Mouse (Mus musculus): ENCODE data around the gene Zglp1. TPM values are rescaled to one million over a fixed set of nuclear protein-coding genes. Genes with fewer than 3 reads are reported as not detected.
A peak's percentile ranks its signal among the peaks of the same experiment; 100 is the strongest.

The Zglp1 gene
- polyA plus RNA-seq, 1 experiment from 2014 or later: not detected

GRCm38 (mm10) chr9:21032491-21032890 is 34.4 kb downstream of the Zglp1 start:
- no peaks in the 10 kb centered on the region for H3K36me3 ChIP-seq (ENCODE audit: control insufficient read depth, insufficient read depth)
- H3K4me2 ChIP-seq (ENCODE audit: low read depth, low read length): peak overlapping the region; percentile 99
- no peak for ATAC-seq (ENCODE audit: low read depth)
- peaks cover 58% of the 10 kb centered on the region for H3K27me3 ChIP-seq (ENCODE audit: control insufficient read depth, insufficient read depth, low read depth, low read length)
- peaks cover 57% of the 10 kb centered on the region for H3K4me1 ChIP-seq (ENCODE audit: control insufficient read depth, low read depth, low read length)
- 1% methylated on average over 7 of the region's 7 CpGs for WGBS (ENCODE audit: insufficient replicate concordance)
- no peaks in the 10 kb centered on the region for H3K9me3 ChIP-seq (replicated peaks; ENCODE audit: control insufficient read depth, low read length)
- H3K9ac ChIP-seq (ENCODE audit: low read depth, low read length): peak overlapping the region; percentile 66
- peak overlapping the region; percentile 76 for H3K4me3 ChIP-seq (ENCODE audit: low read depth, low read length)
- H3K27ac ChIP-seq (ENCODE audit: low read length): no peak overlapping the region

DNA sequence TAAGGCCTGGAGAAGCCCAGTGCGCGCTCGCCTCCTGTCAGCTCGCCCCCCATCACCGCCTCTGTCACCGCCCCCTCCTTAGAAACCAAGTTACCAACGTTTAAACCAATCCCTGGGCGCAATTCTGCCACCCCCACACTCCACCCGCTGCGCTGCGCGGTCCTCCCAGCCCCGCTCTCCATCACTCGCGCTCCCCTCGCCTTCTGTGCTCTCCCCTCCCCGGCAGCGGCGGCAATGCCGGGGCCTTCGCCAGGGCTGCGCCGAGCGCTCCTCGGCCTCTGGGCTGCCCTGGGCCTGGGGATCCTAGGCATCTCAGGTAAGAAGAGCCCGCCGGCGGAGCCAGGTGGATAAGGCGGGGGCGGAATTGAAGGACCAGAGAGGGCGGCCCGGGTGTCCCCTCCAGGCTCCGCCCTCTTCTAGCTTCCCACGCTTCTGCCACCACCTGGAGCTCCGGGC is 35.0 kb downstream of the Zglp1 start, which contains the start of gene Icam5:
Gene Icam5, plus strand, starts transcription at position 178 of the 456 bp plus-strand sequence.
- Histone ChIP-seq H3K9me3 (replicated peaks; ENCODE audit: control insufficient read depth, low read length) (no peaks in the 10 kb centered on the region), H3K27ac (ENCODE audit: low read length) (peak within 1 kb of the TSS; percentile 91), H3K4me2 (ENCODE audit: low read depth, low read length) (peak within 1 kb of the TSS; percentile 99), H3K36me3 (ENCODE audit: control insufficient read depth, insufficient read depth) (no peaks in the 10 kb centered on the region), H3K4me1 (ENCODE audit: control insufficient read depth, low read depth, low read length) (peaks cover 56% of the 10 kb centered on the region), H3K4me3 (ENCODE audit: low read depth, low read length) (peak within 1 kb of the TSS; percentile 76), H3K9ac (ENCODE audit: low read depth, low read length) (peak within 1 kb of the TSS; percentile 66), H3K27me3 (ENCODE audit: control insufficient read depth, insufficient read depth, low read depth, low read length) (peaks cover 52% of the 10 kb centered on the region)
- WGBS (ENCODE audit: insufficient replicate concordance): under 1% methylated on average over 35 of the region's 35 CpGs
- no peak for ATAC-seq (ENCODE audit: low read depth)

DNA sequence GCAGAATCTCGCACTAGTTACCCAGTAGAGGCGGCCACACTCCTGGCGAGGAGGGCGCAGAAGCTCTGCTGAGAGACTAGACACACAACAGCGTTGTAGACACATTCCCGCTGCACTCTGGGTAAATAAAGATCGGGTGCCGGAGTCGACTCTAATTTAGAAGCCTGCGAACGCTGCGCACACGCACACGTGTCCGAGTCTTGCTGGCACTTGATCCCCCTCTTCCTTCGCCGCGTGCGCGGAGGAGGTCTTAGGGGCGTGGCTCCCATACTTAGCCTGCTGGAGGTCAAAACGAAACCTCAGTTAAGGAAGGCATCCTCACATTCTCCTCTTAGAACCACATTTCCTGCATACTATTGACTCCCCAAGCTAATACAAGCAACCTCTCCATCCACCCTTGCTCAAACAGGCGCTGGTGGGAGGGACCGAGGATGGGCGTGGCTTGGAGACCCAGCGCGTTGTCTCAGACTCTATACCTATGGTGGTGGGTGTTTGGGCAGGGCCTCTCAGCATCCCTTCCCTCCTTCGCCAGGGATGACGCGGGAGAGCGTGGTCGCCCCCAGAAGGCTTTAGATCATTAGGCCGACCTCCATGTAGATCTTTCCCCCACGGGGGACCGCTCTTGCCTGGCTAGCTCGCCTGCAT is 35.5 kb downstream of the Zglp1 start:
- under 1% methylated on average over 36 of the region's 36 CpGs for WGBS (ENCODE audit: insufficient replicate concordance)
- H3K4me2 ChIP-seq (ENCODE audit: low read depth, low read length): peak overlapping the region; percentile 99
- peaks cover 47% of the 10 kb centered on the region for H3K27me3 ChIP-seq (ENCODE audit: control insufficient read depth, insufficient read depth, low read depth, low read length)
- H3K4me1 ChIP-seq (ENCODE audit: control insufficient read depth, low read depth, low read length): peaks cover 56% of the 10 kb centered on the region
- H3K36me3 ChIP-seq (ENCODE audit: control insufficient read depth, insufficient read depth): no peaks in the 10 kb centered on the region
- ATAC-seq (ENCODE audit: low read depth): no peak
- no peaks in the 10 kb centered on the region for H3K9me3 ChIP-seq (replicated peaks; ENCODE audit: control insufficient read depth, low read length)
- H3K27ac ChIP-seq (ENCODE audit: low read length): peak overlapping the region; percentile 91
- peak overlapping the region; percentile 66 for H3K9ac ChIP-seq (ENCODE audit: low read depth, low read length)
- peak overlapping the region; percentile 76 for H3K4me3 ChIP-seq (ENCODE audit: low read depth, low read length)

GRCm38 (mm10) chr9:21030781-21031250 is 36.1 kb downstream of the Zglp1 start:
- WGBS (ENCODE audit: insufficient replicate concordance): under 1% methylated on average over 13 of the region's 13 CpGs
- peak; percentile 69 for ATAC-seq (ENCODE audit: low read depth)

DNA sequence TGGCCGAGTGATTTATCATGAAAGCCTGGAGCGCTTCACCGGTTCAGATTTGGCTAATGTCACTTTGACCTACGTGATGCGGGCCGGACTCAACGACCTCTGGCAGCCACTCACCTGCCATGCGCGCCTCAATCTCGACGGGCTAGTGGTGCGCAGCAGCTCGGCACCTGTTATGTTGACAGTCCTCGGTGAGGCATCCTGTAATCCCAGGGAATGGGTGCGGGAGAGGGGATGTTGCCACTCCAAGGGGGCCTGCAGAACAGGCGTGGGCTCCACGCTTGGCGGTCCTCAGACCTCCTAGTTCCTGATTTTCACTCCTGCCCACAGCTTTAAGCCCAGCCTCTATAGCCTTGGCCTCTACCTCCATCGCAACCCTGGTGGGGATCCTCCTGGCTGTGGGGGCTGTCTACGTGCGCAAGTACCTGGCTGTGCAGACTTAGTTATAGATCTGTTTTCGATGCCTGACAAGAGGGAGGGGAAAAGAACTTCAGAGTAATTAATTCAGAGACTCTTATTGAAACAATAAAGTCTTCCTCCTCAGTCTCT is 36.8 kb downstream of the Zglp1 start:
- Histone ChIP-seq H3K4me1 (ENCODE audit: control insufficient read depth, low read depth, low read length) (peaks cover 56% of the 10 kb centered on the region), H3K27me3 (ENCODE audit: control insufficient read depth, insufficient read depth, low read depth, low read length) (peaks cover 34% of the 10 kb centered on the region), H3K9ac (ENCODE audit: low read depth, low read length) (peak overlapping the region; percentile 92), H3K36me3 (ENCODE audit: control insufficient read depth, insufficient read depth) (no peaks in the 10 kb centered on the region), H3K4me2 (ENCODE audit: low read depth, low read length) (peak overlapping the region; percentile 99), H3K9me3 (replicated peaks; ENCODE audit: control insufficient read depth, low read length) (no peaks in the 10 kb centered on the region), H3K27ac (ENCODE audit: low read length) (peak overlapping the region; percentile 96), H3K4me3 (ENCODE audit: low read depth, low read length) (peak overlapping the region; percentile 76)
- 11% methylated on average over 22 of the region's 22 CpGs for WGBS (ENCODE audit: insufficient replicate concordance)
- no peak for ATAC-seq (ENCODE audit: low read depth)

More at GRCm38 (mm10) chr9:21030781-21031250, 36.1 kb downstream of the Zglp1 start:
- peaks cover 56% of the 10 kb centered on the region for H3K4me1 ChIP-seq (ENCODE audit: control insufficient read depth, low read depth, low read length)
- H3K9ac ChIP-seq (ENCODE audit: low read depth, low read length): peak overlapping the region; percentile 92
- no peaks in the 10 kb centered on the region for H3K9me3 ChIP-seq (replicated peaks; ENCODE audit: control insufficient read depth, low read length)
- H3K4me3 ChIP-seq (ENCODE audit: low read depth, low read length): peak overlapping the region; percentile 76
- H3K27me3 ChIP-seq (ENCODE audit: control insufficient read depth, insufficient read depth, low read depth, low read length): peaks cover 41% of the 10 kb centered on the region
- peak overlapping the region; percentile 96 for H3K27ac ChIP-seq (ENCODE audit: low read length)
- H3K4me2 ChIP-seq (ENCODE audit: low read depth, low read length): peak overlapping the region; percentile 99
- H3K36me3 ChIP-seq (ENCODE audit: control insufficient read depth, insufficient read depth): no peaks in the 10 kb centered on the region

- peak within 1 kb of the TSS; percentile 96 for H3K27ac ChIP-seq (ENCODE audit: low read length)
- WGBS (ENCODE audit: insufficient replicate concordance): under 1% methylated on average over 37 of the region's 37 CpGs
- H3K9ac ChIP-seq (ENCODE audit: low read depth, low read length): peak within 1 kb of the TSS; percentile 92
Measured at GRCm38 (mm10) chr9:21029291-21030054, 37.4 kb downstream of the Zglp1 start, which contains the start of gene Icam4. Gene Icam4 (plus strand): TSS chr9:21029373.

DNA sequence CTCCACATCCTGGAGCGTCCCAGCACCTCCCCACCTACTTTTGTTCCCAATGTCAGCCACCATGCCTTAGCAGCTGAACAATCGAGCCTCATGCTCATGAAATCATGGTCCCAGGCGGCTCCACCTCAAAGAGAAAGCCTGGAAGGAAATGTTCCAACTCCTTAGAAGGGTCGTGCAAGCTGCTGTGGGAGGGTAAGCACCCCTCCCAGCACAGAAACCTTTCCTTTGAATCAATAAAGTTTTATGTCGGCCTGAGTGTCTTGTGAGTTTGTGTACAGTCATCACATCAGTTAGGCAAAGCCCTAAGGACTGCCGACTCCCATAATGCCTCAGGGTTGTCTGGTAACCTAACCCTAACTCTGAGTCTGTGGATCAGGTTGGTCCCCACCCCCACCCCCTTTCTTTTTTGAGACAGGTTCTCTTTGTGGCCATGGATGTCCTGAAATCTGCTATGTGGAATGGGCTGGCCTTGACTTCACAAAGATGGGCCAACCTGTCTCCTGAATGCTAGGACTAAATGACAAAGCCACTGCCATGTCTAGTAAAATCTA is 38.3 kb downstream of the Zglp1 start:
- Histone ChIP-seq H3K4me3 (ENCODE audit: low read depth, low read length) (peak overlapping the region; percentile 76), H3K9me3 (replicated peaks; ENCODE audit: control insufficient read depth, low read length) (no peaks in the 10 kb centered on the region), H3K36me3 (ENCODE audit: control insufficient read depth, insufficient read depth) (no peaks in the 10 kb centered on the region), H3K27ac (ENCODE audit: low read length) (peak overlapping the region; percentile 96), H3K4me2 (ENCODE audit: low read depth, low read length) (peak overlapping the region; percentile 99), H3K4me1 (ENCODE audit: control insufficient read depth, low read depth, low read length) (peaks cover 52% of the 10 kb centered on the region), H3K9ac (ENCODE audit: low read depth, low read length) (peak overlapping the region; percentile 92), H3K27me3 (ENCODE audit: control insufficient read depth, insufficient read depth, low read depth, low read length) (peaks cover 20% of the 10 kb centered on the region)
- ATAC-seq (ENCODE audit: low read depth): no peak
- 38% methylated on average over 6 of the region's 6 CpGs for WGBS (ENCODE audit: insufficient replicate concordance)

More at GRCm38 (mm10) chr9:21029291-21030054, 37.4 kb downstream of the Zglp1 start, which contains the start of gene Icam4:
- no peaks in the 10 kb centered on the region for H3K36me3 ChIP-seq (ENCODE audit: control insufficient read depth, insufficient read depth)
- no peaks in the 10 kb centered on the region for H3K9me3 ChIP-seq (replicated peaks; ENCODE audit: control insufficient read depth, low read length)
- peaks cover 28% of the 10 kb centered on the region for H3K27me3 ChIP-seq (ENCODE audit: control insufficient read depth, insufficient read depth, low read depth, low read length)
- H3K4me1 ChIP-seq (ENCODE audit: control insufficient read depth, low read depth, low read length): peaks cover 53% of the 10 kb centered on the region
- peak within 1 kb of the TSS; percentile 99 for H3K4me2 ChIP-seq (ENCODE audit: low read depth, low read length)
- peak within 1 kb of the TSS; percentile 76 for H3K4me3 ChIP-seq (ENCODE audit: low read depth, low read length)
- peak; percentile 82 for ATAC-seq (ENCODE audit: low read depth)

DNA sequence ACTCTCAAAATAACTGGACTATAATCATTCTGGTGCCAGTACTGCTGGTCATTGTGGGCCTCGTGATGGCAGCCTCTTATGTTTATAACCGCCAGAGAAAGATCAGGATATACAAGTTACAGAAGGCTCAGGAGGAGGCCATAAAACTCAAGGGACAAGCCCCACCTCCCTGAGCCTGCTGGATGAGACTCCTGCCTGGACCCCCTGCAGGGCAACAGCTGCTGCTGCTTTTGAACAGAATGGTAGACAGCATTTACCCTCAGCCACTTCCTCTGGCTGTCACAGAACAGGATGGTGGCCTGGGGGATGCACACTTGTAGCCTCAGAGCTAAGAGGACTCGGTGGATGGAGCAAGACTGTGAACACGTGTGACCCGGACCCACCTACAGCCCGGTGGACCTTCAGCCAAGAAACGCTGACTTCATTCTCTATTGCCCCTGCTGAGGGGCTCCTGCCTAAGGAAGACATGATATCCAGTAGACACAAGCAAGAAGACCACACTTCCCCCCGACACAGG is 39.1 kb downstream of the Zglp1 start:
- H3K4me3 ChIP-seq (ENCODE audit: low read depth, low read length): no peak overlapping the region
- no peaks in the 10 kb centered on the region for H3K9me3 ChIP-seq (replicated peaks; ENCODE audit: control insufficient read depth, low read length)
- H3K4me1 ChIP-seq (ENCODE audit: control insufficient read depth, low read depth, low read length): peaks cover 44% of the 10 kb centered on the region
- no peaks in the 10 kb centered on the region for H3K36me3 ChIP-seq (ENCODE audit: control insufficient read depth, insufficient read depth)
- 72% methylated on average over 8 of the region's 8 CpGs for WGBS (ENCODE audit: insufficient replicate concordance)
- no peak overlapping the region for H3K4me2 ChIP-seq (ENCODE audit: low read depth, low read length)
- no peak for ATAC-seq (ENCODE audit: low read depth)
- peak overlapping the region; percentile 21; the same call in 1 of the 2 replicates for H3K9ac ChIP-seq (ENCODE audit: low read depth, low read length)
- peaks cover 12% of the 10 kb centered on the region for H3K27me3 ChIP-seq (ENCODE audit: control insufficient read depth, insufficient read depth, low read depth, low read length)
- H3K27ac ChIP-seq (ENCODE audit: low read length): peak overlapping the region; percentile 96
